Mouse (Mus musculus) kidney, postnatal 0 days (tissue): ENCODE results near the gene Atg7. TPM values are rescaled to one million over a fixed set of nuclear protein-coding genes. Genes with fewer than 3 reads are reported as not detected.
"Not testable (repeated sequence)": the region's sequence is repeated elsewhere in the genome, so short reads cannot be mapped to it uniquely, and the experiment has no call there.

Experiments used
- ATAC-seq: fragments of 200-750 bp; cut with Nextera tagmentation; replicated peaks from 2 replicates; pipeline ENCODE4 v1.8.0; 2017; ENCODE audit warnings: low read depth, moderate number of reproducible peaks, moderate TSS enrichment, moderate library complexity; ENCODE audit not compliant: low FRiP score
- DNase-seq: peaks from one replicate; pipeline ENCODE4 v3.0.0-alpha.2; 2016; ENCODE audit warnings: low spot score
- H3K27ac ChIP-seq: fragments of 300-500 bp; sonication (generic); 2 replicates; pipeline ENCODE4 v1.5.1; 2014; ENCODE audit warnings: mild to moderate bottlenecking
- H3K27me3 ChIP-seq: fragments of 300-500 bp; sonication (generic); 2 replicates; pipeline ENCODE4 v1.6.1; 2014; ENCODE audit warnings: low read length, mixed read lengths; ENCODE audit not compliant: insufficient read depth
- H3K36me3 ChIP-seq: fragments of 300-500 bp; sonication (generic); 2 replicates; pipeline ENCODE4 v1.6.1; 2014; ENCODE audit warnings: low read length, mixed read lengths; ENCODE audit not compliant: insufficient read depth
- H3K4me1 ChIP-seq: fragments of 300-500 bp; sonication (generic); replicated peaks from 2 replicates; pipeline ENCODE4 v1.6.1; 2014; ENCODE audit warnings: antibody characterized with exemption, low read length, mixed read lengths; ENCODE audit not compliant: insufficient read depth
- H3K4me2 ChIP-seq: fragments of 300-500 bp; sonication (generic); 2 replicates; pipeline ENCODE4 v1.6.1; 2014; ENCODE audit warnings: mild to moderate bottlenecking, low read length, moderate library complexity, mixed read lengths
- H3K4me3 ChIP-seq: fragments of 300-500 bp; sonication (generic); replicated peaks from 2 replicates; pipeline ENCODE4 v1.5.1; 2014; ENCODE audit warnings: low read depth, low read length
- H3K9ac ChIP-seq: fragments of 300-500 bp; sonication (generic); 2 replicates; pipeline ENCODE4 v1.6.1; 2014; ENCODE audit warnings: low read depth, low read length
- H3K9me3 ChIP-seq: fragments of 300-500 bp; sonication (generic); replicated peaks from 2 replicates; pipeline ENCODE4 v1.6.1; 2016; ENCODE audit warnings: low read length, inconsistent platforms, mixed read lengths
- CTCF ChIP-seq: IDR thresholded peaks from 2 replicates; pipeline ENCODE4 v1.5.1; 2016; ENCODE audit warnings: antibody characterized with exemption, low read depth, mild to moderate bottlenecking, moderate library complexity
- WGBS: fragments of 180-500 bp; shearing (Covaris S2); extraction: QIAGEN DNeasy Blood & Tissue Kit; methylation state at CpG from one replicate; pipeline ENCODE4 v1.1.7; 2014; 5-methylcytosine and 5-hydroxymethylcytosine counted together
- polyA plus RNA-seq: library from polyadenylated mRNA; unstranded; fragments of >200 nt; fragmentation: Nextera tagmentation; extraction: Ambion mirVana; gene quantifications from 2 replicates; pipeline ENCODE4 v1.2.1, GENCODE M21; 2015

The Atg7 gene
- 19.7 and 21.0 TPM in 2 replicates for polyA plus RNA-seq

DNA sequence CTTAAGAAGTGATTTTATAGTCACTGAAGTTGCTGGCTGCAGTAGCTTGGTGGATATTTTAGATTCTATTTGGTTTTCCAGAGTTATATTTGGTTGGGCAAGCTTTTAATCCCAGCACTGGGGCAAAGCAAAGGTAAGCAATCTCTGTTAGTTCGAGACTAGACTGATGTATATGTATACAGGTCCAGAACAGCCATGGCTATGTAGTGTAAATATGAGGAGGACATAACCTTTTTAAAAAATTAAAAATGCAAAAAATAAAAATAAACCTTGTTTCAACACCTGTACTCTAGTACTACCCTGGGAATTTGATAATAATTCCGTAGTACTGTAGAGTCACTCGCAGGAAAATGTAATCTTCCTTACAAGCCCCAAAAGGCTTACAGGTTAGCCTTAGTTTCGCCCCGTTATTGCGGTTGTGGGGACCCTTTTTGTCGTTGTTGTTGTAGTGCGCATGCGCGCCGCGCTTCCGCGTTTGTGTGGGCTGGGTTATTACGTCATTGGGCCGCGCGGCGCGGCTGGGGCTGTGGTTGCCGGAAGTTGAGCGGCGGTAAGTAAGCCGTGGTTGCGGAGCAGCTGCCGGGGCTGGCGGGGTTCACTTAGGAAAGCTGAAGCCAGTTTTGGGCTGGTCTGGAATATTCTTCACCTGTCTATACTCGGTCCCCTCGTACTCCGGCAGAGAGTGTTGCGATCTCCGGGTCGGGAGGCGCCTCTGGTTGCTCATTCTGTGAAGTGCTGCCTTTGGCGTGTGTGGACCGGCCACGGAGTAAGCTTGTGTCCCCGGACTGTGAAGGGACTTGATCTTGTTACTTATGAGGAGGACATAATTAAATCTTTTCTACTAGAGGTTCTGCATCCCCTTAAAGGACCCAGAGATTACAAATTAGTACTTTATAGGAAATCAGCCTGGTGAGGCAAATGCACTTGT, at the start of gene Atg7:
TSS of gene Atg7 (plus strand) at position 497 of the 928 bp plus-strand sequence.
- Histone ChIP-seq H3K4me3 (peak within 1 kb of the TSS; percentile 79), H3K9ac (peak within 1 kb of the TSS; percentile 81), H3K4me1 (0 out of 2 replicates have a peak, but pooled peaks cover 6% of the 10 kb centered on the region), H3K27ac (peak within 1 kb of the TSS; percentile 65; the same call in 1 of the 2 replicates), H3K36me3 (no peaks in the 10 kb centered on the region), H3K9me3 (no peaks in the 10 kb centered on the region), H3K4me2 (peak within 1 kb of the TSS; percentile 78), H3K27me3 (no peaks in the 10 kb centered on the region)
- DNase-seq (peak; percentile 96), ATAC-seq (peak; percentile 79)
- WGBS: under 1% methylated on average over 38 of the region's 38 CpGs
- no peak for TF ChIP-seq CTCF

- not testable (repeated sequence) for ATAC-seq, H3K27ac ChIP-seq, H3K4me1 ChIP-seq, H3K36me3 ChIP-seq, H3K27me3 ChIP-seq, H3K9me3 ChIP-seq, H3K4me2 ChIP-seq, H3K9ac ChIP-seq, DNase-seq, H3K4me3 ChIP-seq
- 6% methylated on average over 6 of the region's 17 CpGs for whole genome bisulfite sequencing
These were observed 28.8 kb upstream of the Atg7 start for GRCm38 (mm10) chr6:114614076-114614475.

- ATAC-seq, H3K27me3 ChIP-seq, H3K36me3 ChIP-seq, DNase-seq, H3K4me3 ChIP-seq, H3K4me2 ChIP-seq, H3K4me1 ChIP-seq, H3K27ac ChIP-seq, H3K9ac ChIP-seq, H3K9me3 ChIP-seq: not testable (repeated sequence)
- WGBS: no CpG with 5 or more reads among the region's 14 CpGs
These were observed 9.0 kb upstream of the Atg7 start for GRCm38 (mm10) chr6:114633886-114634285.

- TF ChIP-seq CTCF: no peak
- H3K27ac ChIP-seq: 0 out of 2 replicates have a peak overlapping the region, but pooled peaks have one; percentile 65
- peak overlapping the region; percentile 81 for H3K9ac ChIP-seq
- 0 out of 2 replicates have a peak, but pooled peaks cover 6% of the 10 kb centered on the region for H3K4me1 ChIP-seq
- no peaks in the 10 kb centered on the region for H3K9me3 ChIP-seq
- H3K27me3 ChIP-seq: no peaks in the 10 kb centered on the region
- H3K4me3 ChIP-seq: peak overlapping the region; percentile 79
- ATAC-seq: no peak
- H3K36me3 ChIP-seq: no peaks in the 10 kb centered on the region
- no peak for DNase-seq
- 46% methylated on average over 8 of the region's 8 CpGs for WGBS
- H3K4me2 ChIP-seq: peak overlapping the region; percentile 78
These were observed 819 bp downstream of the Atg7 start for GRCm38 (mm10) chr6:114643716-114644115.

DNA sequence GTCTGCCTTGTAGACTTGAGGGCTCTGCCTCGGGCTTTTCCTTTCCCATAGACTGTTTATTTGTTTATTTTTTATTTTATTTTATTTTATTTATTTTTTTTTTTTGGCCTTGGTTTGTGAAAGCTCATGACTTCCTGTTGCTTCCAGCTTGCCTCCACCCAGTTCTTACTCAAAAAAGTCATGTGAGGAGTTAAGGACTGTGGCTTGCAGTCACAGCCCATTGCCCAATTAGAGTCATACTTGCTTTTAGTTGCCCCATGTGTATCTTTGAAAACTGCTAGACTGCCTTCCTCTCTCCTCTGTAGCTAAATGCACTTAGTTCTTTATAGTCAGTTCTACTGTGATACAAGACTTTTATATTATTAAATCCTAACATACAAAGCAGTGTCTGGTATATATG, 1.6 kb downstream of the Atg7 start:
- Histone ChIP-seq H3K9me3 (no peaks in the 10 kb centered on the region), H3K27me3 (no peaks in the 10 kb centered on the region), H3K4me1 (0 out of 2 replicates have a peak, but pooled peaks cover 6% of the 10 kb centered on the region), H3K9ac (no peak overlapping the region), H3K4me2 (no peak overlapping the region), H3K27ac (no peak overlapping the region), H3K36me3 (no peaks in the 10 kb centered on the region), H3K4me3 (no peak overlapping the region)
- no peak for DNase-seq
- ATAC-seq: no peak
- no peak for TF ChIP-seq CTCF
- WGBS: 76% methylated on average over 1 of the region's 1 CpGs

- Histone ChIP-seq H3K27ac (no peak overlapping the region), H3K36me3 (no peaks in the 10 kb centered on the region), H3K4me2 (no peak overlapping the region), H3K4me1 (0 out of 2 replicates have a peak, but pooled peaks cover 6% of the 10 kb centered on the region), H3K9ac (no peak overlapping the region), H3K4me3 (no peak overlapping the region), H3K9me3 (no peaks in the 10 kb centered on the region), H3K27me3 (no peaks in the 10 kb centered on the region)
- DNase-seq: no peak
- no peak for ATAC-seq
- 88% methylated on average over 1 of the region's 1 CpGs for WGBS
- TF ChIP-seq CTCF: no peak
These were observed 3.3 kb downstream of the Atg7 start for GRCm38 (mm10) chr6:114646201-114646600.
